Mouse (Mus musculus): Measurements from ENCODE around the gene Hes3.

Gene Hes3

DNA sequence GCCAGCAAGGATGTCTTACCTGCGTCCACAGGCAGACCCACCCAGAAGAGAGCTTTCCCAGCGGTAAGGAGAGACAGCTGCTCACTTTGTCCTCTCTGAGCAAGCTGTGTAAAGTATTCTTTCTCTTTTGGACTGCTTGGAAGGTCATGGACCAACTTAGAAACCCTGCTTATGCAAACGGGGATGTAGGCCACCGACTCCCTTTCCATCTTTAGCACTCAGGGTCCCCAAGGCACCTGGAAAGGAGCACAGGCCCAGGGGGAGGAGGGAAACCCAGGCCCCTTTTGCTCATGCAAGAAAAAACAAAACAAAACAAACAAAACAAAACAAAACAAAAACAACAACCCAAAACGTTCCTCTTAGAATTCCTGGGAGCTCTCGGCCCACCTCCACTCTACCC lies at the start of gene Hes3:
Hes3 (minus strand) TSS at position 101 of the 400 bp plus-strand sequence.
- DNase-seq (ENCODE audit: low spot score in 2 of 2), result no peak

GRCm38 (mm10) chr4:152340584-152341284 lies 49.3 kb upstream of the Hes3 start:
- peak; percentile 37 to 73 for DNase-seq (ENCODE audit: low spot score in 2 of 2)

GRCm38 (mm10) chr4:152339293-152339790 lies 47.9 kb upstream of the Hes3 start:
- DNase-seq (ENCODE audit: low spot score in 2 of 2), result no peak

DNA sequence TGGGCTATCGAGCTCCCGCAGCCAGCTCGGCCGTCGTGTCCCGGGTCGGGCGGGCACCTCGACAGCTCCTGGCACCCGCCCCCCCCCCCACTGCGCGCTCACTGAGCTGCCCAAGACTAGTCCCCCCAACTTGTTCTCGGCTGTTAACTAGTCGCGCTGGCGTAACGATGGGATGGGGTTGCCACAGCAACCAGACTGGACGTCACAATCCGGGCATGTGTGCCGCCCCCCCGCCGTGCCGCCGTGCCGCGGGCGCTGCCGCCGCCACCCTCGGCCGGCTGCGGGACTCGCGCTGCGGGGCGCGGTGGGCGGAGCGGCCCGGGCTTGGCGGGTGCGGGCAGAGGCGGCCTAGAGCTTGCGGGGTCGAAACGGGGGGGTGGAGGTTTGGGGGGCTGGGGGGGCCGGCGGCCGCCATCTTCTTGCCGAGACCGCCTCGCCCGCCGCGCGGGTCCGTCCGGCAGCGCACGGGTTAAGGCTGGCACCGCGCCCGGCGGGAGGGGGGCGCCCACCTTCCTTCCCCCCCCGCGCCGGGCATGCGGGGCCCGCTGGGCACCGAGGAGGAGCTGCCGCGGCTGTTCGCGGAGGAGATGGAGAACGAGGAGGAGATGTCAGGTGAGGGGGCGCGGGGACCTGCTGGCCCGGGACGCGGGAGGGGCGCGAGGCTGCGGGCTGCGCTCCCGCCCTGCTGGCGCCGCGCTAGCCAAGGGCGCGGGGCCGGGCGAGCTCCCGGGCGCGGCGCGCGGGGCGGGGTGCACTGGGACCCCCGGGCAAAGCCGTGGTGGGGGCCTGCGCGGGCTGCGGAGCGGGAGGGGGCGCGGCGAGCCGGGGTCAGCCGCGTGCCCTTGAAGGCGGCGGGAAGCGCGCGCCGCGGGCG lies 47.2 kb upstream of the Hes3 start, which contains the start of gene Chd5:
Chd5 (plus strand) TSS at position 233 of the 874 bp plus-strand sequence.
- DNase-seq (ENCODE audit: low spot score in 2 of 2), result no peak

DNA sequence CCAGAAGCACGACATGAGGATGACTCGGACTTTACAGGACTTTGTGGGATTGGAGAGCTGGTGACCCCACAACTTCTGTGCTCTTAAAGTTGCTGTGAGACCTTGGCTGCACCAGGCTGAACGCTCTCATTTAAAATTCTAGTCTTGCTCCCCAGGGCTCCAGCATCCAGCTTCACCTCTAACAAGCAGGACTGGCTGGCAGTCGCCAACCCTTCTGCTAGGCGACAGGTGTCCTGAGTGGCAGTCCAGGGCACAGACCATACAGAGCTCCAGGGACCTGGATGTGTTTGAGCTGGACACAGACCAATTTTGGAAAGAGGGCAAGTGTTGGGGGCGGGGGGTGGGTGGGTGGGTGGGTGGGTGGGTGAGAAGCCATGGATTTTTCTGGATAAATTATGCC lies 46.3 kb upstream of the Hes3 start:
- no peak for DNase-seq (ENCODE audit: low spot score in 2 of 2)

- no peak for DNase-seq (ENCODE audit: low spot score in 2 of 2)
Observed at GRCm38 (mm10) chr4:152333587-152333986, 42.1 kb upstream of the Hes3 start.

DNA sequence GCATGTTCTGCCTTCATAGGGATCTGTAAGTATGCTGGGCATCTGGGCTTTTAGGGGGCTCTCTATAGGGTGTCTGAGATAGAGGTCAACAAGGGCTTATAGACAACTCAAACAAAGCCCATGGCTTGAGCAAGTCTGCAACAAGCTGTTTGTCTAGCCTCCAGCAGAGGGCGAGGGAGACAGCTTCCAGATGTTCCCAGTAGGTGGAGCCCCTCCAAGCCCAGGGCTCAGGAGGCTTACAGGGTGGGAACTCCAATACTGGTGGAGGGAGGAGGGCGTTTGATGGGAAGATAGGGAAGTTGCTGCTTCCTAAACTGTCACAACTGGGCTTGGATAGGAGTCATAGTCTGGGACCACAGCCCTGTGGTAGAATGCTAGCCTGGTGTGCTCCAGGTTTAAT lies 41.5 kb upstream of the Hes3 start:
- peak; percentile 54 to 79 for DNase-seq (ENCODE audit: low spot score in 2 of 2)

- DNase-seq (ENCODE audit: low spot score in 2 of 2), result peak; percentile 56 to 80
Observed at GRCm38 (mm10) chr4:152328691-152329090, 37.2 kb upstream of the Hes3 start.

DNA sequence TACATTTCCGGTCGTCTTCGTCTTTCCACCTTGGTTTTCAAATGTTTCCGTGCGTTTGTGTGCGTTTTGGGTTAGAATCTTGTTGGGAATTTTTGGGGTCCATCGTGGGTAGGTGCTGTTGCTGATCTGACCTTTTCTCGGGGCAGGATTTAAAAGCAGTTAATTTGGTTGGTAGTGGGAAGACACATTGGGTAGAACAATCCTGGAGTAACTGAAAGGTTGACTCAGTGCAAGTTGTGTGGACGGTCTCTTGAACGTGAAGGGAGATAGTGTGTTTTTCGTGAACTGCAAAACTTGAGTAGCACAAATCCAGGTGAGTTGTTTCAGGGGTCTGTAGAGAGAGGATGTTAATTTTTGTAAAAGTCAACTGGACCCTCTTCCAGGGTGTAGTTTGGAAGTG lies 35.1 kb upstream of the Hes3 start:
- no peak for DNase-seq (ENCODE audit: low spot score in 2 of 2)

GRCm38 (mm10) chr4:152325574-152326411 lies 34.3 kb upstream of the Hes3 start, which contains the start of gene Rpl22:
Rpl22 (plus strand) TSS chr4:152325742.
- peak; percentile 88 to 91 for DNase-seq (ENCODE audit: low spot score in 2 of 2)

- no peak for DNase-seq (ENCODE audit: low spot score in 2 of 2)
Observed at GRCm38 (mm10) chr4:152324641-152325562, 33.4 kb upstream of the Hes3 start.

DNA sequence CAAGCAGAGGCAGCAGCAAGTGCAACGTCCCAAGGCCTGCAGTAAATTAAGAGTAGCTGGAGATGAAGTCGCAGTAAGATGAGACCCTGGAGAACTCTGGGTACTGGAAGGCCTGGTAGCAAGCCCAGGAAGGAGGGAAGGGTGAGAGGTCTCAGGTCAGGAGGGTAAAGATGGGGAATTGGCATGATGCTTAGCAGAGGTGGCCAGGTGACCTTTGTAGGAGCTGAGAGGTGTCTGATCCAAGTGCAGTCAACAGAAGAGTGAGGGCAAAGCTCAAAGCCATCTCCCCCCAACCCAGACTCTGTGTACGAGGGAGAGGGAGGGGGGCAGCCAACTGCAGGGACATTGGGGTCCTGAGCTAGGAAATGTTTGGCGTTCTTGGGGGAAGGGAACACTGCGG lies 30.0 kb upstream of the Hes3 start:
- no peak for DNase-seq (ENCODE audit: low spot score in 2 of 2)

GRCm38 (mm10) chr4:152318517-152319234 lies 27.2 kb upstream of the Hes3 start, which contains the start of gene Rnf207:
Rnf207 (minus strand) TSS chr4:152318993.
- DNase-seq (ENCODE audit: low spot score in 2 of 2), result peak; percentile 39 to 78

- DNase-seq (ENCODE audit: low spot score in 2 of 2), result no peak
Observed at GRCm38 (mm10) chr4:152317631-152318033, 26.2 kb upstream of the Hes3 start.

DNA sequence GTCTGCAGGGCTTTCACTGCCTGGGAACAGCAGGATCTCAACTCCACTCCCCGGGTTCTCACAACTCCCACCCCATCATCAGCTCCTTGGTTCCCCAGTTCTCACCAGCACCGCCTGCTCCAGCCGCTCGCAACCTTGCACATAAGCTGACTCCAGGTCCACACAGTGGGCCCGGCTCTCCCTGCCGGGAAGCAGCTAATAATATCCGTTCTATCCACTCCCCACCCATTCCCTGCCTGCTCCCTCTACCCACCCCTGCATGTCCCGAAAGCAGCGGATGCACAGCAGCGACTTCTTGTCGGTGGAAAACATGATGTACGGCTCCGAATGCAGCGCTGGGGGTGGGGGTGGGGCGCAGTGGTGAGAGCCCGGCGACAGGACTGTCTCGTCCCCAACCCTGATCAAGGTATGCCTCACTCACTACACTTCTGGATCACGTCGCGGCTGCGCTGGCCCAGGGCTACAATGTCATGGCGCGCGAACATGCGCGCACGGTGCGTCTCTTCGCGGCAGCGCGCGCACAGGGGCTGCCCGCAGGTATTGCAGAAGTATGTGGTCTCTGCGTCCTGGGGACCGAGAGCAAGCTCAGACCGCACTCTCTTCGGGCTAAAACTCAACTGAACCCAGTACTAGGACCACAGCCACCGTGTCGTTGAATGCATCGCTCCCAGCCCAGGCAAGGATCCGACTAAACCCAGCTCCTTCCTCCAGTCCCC lies 24.2 kb upstream of the Hes3 start:
- DNase-seq (ENCODE audit: low spot score in 2 of 2), result no peak

- DNase-seq (ENCODE audit: low spot score in 2 of 2), result no peak
Observed at GRCm38 (mm10) chr4:152313934-152314333, 22.5 kb upstream of the Hes3 start.

GRCm38 (mm10) chr4:152313211-152313632 lies 21.8 kb upstream of the Hes3 start:
- no peak for DNase-seq (ENCODE audit: low spot score in 2 of 2)

- DNase-seq (ENCODE audit: low spot score in 2 of 2), result no peak
Observed at GRCm38 (mm10) chr4:152312186-152312585, 20.7 kb upstream of the Hes3 start.

DNA sequence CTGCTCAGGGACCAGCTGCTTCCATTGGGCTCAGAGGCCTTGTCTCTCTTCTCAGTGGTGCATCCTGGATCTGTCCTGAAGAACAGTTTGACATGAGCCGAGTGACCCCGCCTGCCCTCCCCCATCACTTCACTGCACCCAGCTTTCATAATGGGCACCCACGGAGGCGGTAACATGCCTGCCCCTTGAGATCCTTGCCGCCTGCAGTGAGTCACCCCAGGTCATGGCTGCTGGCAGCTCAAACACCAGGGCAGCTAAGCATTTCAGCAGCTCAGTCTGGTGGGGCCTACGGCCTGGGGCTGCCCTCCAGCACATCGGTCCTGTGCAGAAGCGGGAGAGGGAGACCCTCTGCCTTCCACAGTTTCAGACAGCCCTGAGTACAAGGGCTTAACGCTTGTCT lies 16.1 kb upstream of the Hes3 start:
- DNase-seq (ENCODE audit: low spot score in 2 of 2), result no peak
